Mouse (Mus musculus) lung, adult 2 months (tissue): Measurements from ENCODE around the gene Gm20388.

Experiments
- CTCF ChIP-seq: fragments of 200-500 bp; IDR thresholded peaks from 2 replicates; pipeline ENCODE4 v1.5.1; 2011; ENCODE audit warnings: mild to moderate bottlenecking, low read length, control low read depth; ENCODE audit not compliant: insufficient read depth
- POLR2A ChIP-seq: fragments of 200-500 bp; IDR thresholded peaks from 2 replicates; pipeline ENCODE4 v1.6.1; 2011; ENCODE audit warnings: low read depth, mild to moderate bottlenecking, control low read depth, low read length, borderline replicate concordance; ENCODE audit errors: extremely low read depth

- TF ChIP-seq CTCF = no peak
- no peak for TF ChIP-seq POLR2A
These were observed 1449.4 kb downstream of the Gm20388 start for GRCm38 (mm10) chr8:121360001-121360400.
